Mouse (Mus musculus): ENCODE data around the gene Olfr819.
"Not testable (repeated sequence)": the region's sequence is repeated elsewhere in the genome, so short reads cannot be mapped to it uniquely, and the experiment has no call there.

DNA sequence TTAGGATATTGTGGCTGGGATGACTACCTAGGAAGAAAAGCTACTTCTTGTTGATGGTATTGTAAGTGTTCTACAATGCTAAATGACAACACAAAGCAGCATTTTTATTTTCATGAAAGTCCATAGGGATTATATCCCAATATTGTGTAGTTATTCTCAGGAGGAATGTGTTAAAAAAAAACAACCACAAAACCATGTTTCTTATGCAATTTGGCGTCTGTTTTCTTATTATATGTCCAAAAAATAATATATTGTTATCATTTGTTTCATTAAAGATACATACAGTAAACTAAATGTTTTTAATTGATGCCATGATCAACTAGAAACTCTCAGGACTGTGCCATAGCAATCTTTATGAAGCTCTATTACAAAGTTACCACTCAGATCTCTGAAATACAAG lies 17.9 kb upstream of the Olfr819 start, which contains the start of gene Gm10310:
- TF ChIP-seq CTCF (IDR thresholded peaks at IDR 0.05; ENCODE audit: extremely low read depth, insufficient read length, insufficient replicate concordance, low read depth, low read length); POLR2A (IDR thresholded peaks at IDR 0.05; ENCODE audit: low read depth, low read length): not testable (repeated sequence)
